Mouse (Mus musculus): ENCODE measurements around the gene Hapln3.

Hapln3 gene

GRCm38 (mm10) chr7:79068231-79068630, 62.6 kb downstream of the Hapln3 start:
- no peak for DNase-seq (ENCODE audit: low spot score)

DNA sequence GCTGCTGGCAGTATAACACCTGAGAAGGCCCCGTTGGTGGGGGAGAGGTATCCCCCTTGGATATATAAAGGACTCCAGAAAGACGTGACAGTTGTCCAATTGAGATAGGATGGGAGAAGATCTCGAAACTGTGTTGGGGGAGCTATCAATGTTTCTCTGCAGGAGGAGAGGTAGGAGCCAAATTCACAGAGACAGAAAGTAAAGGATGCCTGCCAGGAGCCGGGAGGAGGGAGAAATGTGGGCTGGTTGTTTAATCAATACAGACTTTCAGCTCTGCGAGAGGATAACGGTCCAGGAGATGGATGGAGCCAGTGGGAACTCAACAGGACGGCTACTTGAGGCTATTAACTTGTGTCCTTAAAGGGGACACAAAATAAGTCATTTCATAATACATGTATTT, 63.4 kb downstream of the Hapln3 start:
- no peak for DNase-seq (ENCODE audit: low spot score)
